Mouse (Mus musculus) heart, postnatal 36 days (tissue): Measurements from ENCODE around the gene Blvrb. TPM values are rescaled to one million over a fixed set of nuclear protein-coding genes. Genes with fewer than 3 reads are reported as not detected.
A peak's percentile ranks its signal among the peaks of the same experiment; 100 is the strongest.

Experiments
- DNase-seq, 2 experiments: peaks; one replicate each; pipeline ENCODE4 v3.0.0; 2021 to 2022
- intact Hi-C: fragments of 180-260 bp; cut with DNase I; formaldehyde crosslinking; loops from one replicate; pipeline ENCODE4 v1.15.1; 2025
- total RNA-seq, 2 experiments: library from RNA; stranded (reverse); gene quantifications; 2 replicates each; pipeline ENCODE4 v1.2.3; 2021

Gene Blvrb
- total RNA-seq, 2 experiments from 2014 or later = 29.9 to 31.8 TPM

GRCm38 (mm10) chr7:27506765-27507370 is 59.1 kb downstream of the Blvrb start:
- intact Hi-C loops = loop anchor here (2.0 to 5.0 kb wide), 2 partner anchors 14 to 170 kb away; partner anchors contain the start of gene Ltbp4
- no peak for DNase-seq

DNA sequence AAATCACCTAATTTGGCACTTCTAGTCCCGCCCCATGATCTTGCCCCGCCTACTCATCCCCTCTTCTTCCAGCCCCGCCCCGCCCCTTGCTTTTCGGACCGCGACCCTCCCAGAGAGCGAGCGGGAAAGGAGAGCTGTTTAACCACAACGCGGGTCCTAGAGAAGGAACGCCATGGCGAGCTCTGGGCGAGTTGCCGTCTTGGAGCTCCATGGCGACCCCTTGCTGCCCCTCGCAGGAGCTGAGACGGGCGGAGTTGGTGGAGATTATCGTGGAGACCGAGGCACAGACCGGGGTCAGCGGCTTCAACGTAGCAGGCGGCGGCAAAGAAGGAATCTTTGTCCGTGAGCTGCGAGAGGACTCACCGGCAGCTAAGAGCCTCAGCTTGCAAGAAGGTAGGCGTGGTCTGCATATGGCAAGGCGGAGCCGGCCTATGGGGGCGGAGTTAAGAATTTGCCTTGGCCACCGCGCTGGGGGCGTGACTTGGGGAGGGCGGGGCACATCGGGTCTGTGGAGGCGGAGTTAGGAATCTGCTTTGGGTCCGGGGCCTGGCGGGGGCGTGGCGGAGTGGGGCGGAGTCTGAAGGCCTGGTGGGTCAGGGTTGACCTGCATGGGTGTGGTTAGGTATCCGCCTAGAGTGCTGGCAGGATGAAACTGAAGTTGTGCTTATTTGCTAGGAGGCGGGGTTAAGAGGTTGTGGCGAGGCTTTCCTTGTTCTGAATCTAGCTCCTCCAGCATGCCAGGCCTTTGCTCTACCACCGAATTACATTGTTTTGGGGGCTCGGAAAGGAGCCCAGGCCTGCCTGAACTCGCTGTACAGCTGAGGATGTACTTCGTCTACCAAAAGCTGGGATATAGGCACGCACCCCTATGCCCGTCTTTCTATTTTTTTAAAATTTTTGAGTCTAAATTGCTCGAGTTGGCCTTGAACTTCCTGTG is 60.2 kb downstream of the Blvrb start:
- intact Hi-C loops = loop anchor here (1.0 to 5.0 kb wide), 3 partner anchors 15 to 171 kb away; partner anchors contain the start of genes Blvrb, Ltbp4 and Sptbn4
- DNase-seq = peak; percentile 98

DNA sequence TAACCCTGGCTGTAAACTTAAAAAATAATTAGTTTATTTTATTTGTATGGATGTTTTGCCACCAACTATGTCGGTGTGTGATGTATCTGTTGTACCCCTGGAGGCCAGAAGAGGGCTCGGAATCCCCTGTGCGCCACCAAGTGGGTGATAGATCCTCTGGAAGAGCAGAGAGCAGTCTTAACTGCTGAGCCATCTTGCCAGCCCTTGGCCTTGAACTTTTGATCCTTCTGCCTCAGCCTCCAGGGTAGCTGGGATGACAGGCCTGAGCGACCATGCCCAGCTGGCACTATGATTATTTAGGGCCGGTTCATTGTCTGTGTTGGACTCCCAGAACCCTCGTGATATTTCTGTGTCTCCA is 60.8 kb downstream of the Blvrb start:
- DNase-seq = peak; percentile 55 to 61
- intact Hi-C loops = loop anchor here (1.0 to 5.0 kb wide), 2 partner anchors 61 to 171 kb away; partner anchors contain the start of genes Blvrb, Ltbp4 and Sptbn4

DNA sequence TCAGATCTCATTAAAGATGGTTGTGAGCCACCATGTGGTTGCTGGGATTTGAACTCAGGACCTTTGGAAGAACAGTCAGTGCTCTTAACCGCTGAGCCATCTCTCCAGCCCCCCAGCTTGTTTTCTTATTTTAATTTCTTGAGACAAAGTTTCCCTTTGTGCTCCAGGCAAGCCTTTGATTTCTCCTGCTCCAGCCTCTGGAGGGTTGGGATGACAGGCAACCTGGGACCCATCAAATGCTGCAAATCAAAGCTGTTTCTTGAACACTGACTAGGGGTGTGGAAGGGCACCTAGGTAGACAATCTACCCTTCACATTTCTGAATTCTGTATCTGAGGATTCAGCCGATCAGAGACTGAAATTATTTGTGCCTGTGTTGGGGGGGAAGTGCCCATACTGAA is 63.0 kb downstream of the Blvrb start:
- DNase-seq = no peak
- intact Hi-C loops = no loop called here

GRCm38 (mm10) chr7:27514961-27515360 is 67.2 kb downstream of the Blvrb start:
- intact Hi-C loops = no loop called here
- DNase-seq = no peak

Other genes with a start within 250 kb of the Blvrb start
- gene Itpkc, start 219.3 kb upstream of the Blvrb start, total RNA-seq = 1 to 10 TPM; 5.1 to 5.6 TPM
- gene Coq8b, start 215.0 kb upstream of the Blvrb start, total RNA-seq = 10 to 100 TPM in 1 of 2 experiments, 1 to 10 TPM in 1; 8.8 to 11.2 TPM
- gene Numbl, start 189.5 kb upstream of the Blvrb start, total RNA-seq = 1 to 10 TPM; 5.7 to 6.1 TPM
- 100 to 1,000 TPM; 207 to 236 TPM for gene Ltbp4, start 110.3 kb upstream of the Blvrb start, total RNA-seq
- 1 to 10 TPM; 6.5 to 7.5 TPM for gene Shkbp1, start 92.0 kb upstream of the Blvrb start, total RNA-seq
- not detected for gene Gm20479, start 90.6 kb upstream of the Blvrb start, total RNA-seq
- gene Sptbn4, start 292 bp upstream of the Blvrb start, total RNA-seq = under 1 TPM; 0.22 to 0.41 TPM
- 1 to 10 TPM; 8.3 to 8.4 TPM for gene Sertad3, start 25.8 kb downstream of the Blvrb start, total RNA-seq
- gene Sertad1, start 38.9 kb downstream of the Blvrb start, total RNA-seq = 10 to 100 TPM in 1 of 2 experiments, 1 to 10 TPM in 1; 9.5 to 11.5 TPM
- gene Prx, start 51.3 kb downstream of the Blvrb start, total RNA-seq = under 1 TPM; 0.95 to 0.97 TPM
- under 1 TPM; 0.14 to 0.17 TPM for gene Hipk4, start 75.3 kb downstream of the Blvrb start, total RNA-seq
- 10 to 100 TPM; 26.0 to 29.0 TPM for gene Pld3, start 105.2 kb downstream of the Blvrb start, total RNA-seq
- 10 to 100 TPM; 67.6 to 69.0 TPM for gene 2310022A10Rik, start 105.3 kb downstream of the Blvrb start, total RNA-seq
- 100 to 1,000 TPM; 172 to 194 TPM for gene Akt2, start 143.6 kb downstream of the Blvrb start, total RNA-seq
- gene Ttc9b, start 205.9 kb downstream of the Blvrb start, total RNA-seq = not detected
- 10 to 100 TPM; 20.6 to 23.1 TPM for gene Map3k10, start 226.6 kb downstream of the Blvrb start, total RNA-seq
- under 1 TPM; 0.44 to 0.60 TPM for gene Zfp607b, start 241.4 kb downstream of the Blvrb start, total RNA-seq